Mouse (Mus musculus): ENCODE measurements at regions not wholly inside any gene's neighbourhood (a gene's known extent, or its start where the extent isn't known, plus 50 kb on each side); places are given as distances from the start of the nearest gene placed in this dataset.

DNA sequence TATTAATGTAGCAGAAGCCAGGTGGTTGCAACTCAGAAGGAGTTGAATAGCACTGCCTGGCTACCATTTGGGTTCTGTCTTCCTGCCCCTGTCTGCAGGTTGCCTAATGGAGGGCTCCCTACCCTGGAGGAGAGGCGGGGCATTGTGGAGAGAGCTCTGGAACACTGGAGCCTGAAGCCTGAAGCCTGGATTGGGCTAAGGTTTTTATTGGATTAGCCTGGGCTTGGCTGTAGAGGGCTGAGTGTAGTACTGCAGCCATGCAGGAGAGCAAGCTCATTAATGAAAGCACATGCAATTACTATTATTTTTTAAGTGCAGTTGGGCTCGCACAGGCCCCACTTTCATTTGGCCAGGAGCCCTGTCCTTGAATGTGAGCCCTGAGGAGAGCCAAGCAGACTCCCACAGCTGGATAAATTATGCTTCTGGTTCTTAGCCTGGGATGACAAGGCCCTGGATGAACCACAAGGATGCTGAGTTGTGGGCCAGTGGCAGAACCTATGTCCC lies 145.1 kb downstream of the Abhd5 start:
- no peaks in the 10 kb centered on the region for H3K9me3 ChIP-seq
- no peaks in the 10 kb centered on the region for H3K4me1 ChIP-seq
- H3K9ac ChIP-seq = no peak overlapping the region
- no peaks in the 10 kb centered on the region for H3K36me3 ChIP-seq
- no peak overlapping the region for H3K27ac ChIP-seq
- H3K27me3 ChIP-seq = no peaks in the 10 kb centered on the region
- ATAC-seq (ENCODE audit: insufficient number of reproducible peaks, insufficient read depth, low FRiP score, low TSS enrichment) = no peak
- 91% methylated on average over 2 of the region's 2 CpGs for WGBS
- no peak overlapping the region for H3K4me2 ChIP-seq (replicated peaks)
- no peak overlapping the region for H3K4me3 ChIP-seq

DNA sequence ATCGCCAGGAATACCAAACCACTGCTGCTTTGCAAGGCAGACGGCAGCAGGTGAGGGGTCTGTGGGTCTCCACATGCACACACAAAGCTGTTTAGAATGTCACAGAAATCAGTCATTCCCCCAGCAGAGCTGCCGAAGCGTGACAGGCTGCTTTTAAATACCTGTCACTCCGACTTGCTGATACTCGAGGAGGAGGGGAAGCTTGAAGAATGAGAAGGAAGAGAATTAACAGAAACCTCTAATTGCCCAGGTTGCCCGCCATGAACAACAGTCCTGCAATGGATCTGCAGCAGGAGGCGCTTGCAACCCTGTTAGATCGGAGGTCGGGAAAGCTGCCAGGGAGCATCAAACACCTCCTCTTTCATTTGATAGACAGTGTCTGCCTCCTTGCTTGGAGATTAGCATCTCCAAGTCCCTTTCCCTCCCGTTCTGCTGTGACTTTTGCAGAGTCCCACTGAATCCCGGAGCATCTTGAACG lies 150.5 kb downstream of the Abhd5 start:
- WGBS = 31% methylated on average over 13 of the region's 13 CpGs

DNA sequence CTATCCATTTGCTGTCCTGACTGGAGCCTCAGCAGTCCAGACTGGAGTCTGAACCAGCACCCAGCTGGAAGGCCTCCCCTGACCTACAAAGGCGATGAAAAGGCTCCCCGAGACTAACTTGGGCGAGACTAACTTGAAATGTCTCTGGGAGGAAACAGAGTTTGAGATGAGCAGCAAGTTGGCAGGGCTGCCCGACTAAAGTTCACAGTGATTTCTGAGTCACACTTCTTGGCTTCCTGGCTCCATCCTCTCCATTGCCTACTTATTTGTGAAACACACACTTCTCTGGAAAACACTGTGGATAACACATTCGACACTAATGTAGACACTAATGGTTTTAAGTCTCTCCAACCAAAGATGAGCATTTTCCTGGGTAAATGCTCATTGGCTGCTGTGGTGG lies 170.2 kb downstream of the Abhd5 start:
- Histone ChIP-seq H3K27ac (no peak overlapping the region), H3K36me3 (no peaks in the 10 kb centered on the region), H3K27me3 (no peaks in the 10 kb centered on the region), H3K4me2 (replicated peaks) (no peak overlapping the region), H3K9me3 (no peaks in the 10 kb centered on the region), H3K4me3 (no peak overlapping the region), H3K9ac (no peak overlapping the region), H3K4me1 (peaks cover 7% of the 10 kb centered on the region; the same call in 1 of the 2 replicates)
- ATAC-seq (ENCODE audit: insufficient number of reproducible peaks, insufficient read depth, low FRiP score, low TSS enrichment) = no peak
- WGBS = 74% methylated on average over 5 of the region's 5 CpGs

More for the DNA sequence above, 150.5 kb downstream of the Abhd5 start:
- no peaks in the 10 kb centered on the region for H3K9me3 ChIP-seq
- no peak overlapping the region for H3K4me2 ChIP-seq (replicated peaks)
- ATAC-seq (ENCODE audit: insufficient number of reproducible peaks, insufficient read depth, low FRiP score, low TSS enrichment) = no peak
- H3K27ac ChIP-seq = no peak overlapping the region
- H3K27me3 ChIP-seq = 0 out of 2 replicates have a peak, but pooled peaks cover 4% of the 10 kb centered on the region
- H3K36me3 ChIP-seq = no peaks in the 10 kb centered on the region
- H3K4me3 ChIP-seq = no peak overlapping the region
- 0 out of 2 replicates have a peak, but pooled peaks cover 5% of the 10 kb centered on the region for H3K4me1 ChIP-seq
- H3K9ac ChIP-seq = no peak overlapping the region

DNA sequence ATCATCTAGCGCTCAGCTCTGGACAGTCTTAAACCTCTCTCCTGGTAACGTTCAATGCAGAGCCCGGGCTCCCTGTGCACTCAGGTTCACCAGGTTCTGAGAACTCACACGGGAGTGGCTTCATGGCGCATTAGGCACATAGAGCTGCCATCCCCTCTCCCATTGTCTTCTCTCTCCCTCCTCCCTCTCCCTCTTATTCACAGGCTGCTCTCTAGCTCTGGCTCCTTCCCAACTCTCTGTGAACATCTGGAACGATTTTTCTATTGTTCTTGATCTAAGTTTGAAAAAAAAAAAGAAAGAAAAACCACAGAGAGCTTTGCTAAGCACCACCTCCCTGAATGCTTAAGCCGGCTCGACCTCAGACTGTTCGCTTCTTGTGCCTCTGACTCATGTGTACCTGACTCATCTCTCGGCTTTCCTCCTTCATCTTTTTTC lies 174.2 kb downstream of the Abhd5 start:
- Histone ChIP-seq H3K27me3 (no peaks in the 10 kb centered on the region), H3K9ac (no peak overlapping the region), H3K27ac (peak overlapping the region; percentile 25; the same call in 1 of the 2 replicates), H3K36me3 (no peaks in the 10 kb centered on the region), H3K4me2 (replicated peaks) (no peak overlapping the region), H3K9me3 (no peaks in the 10 kb centered on the region), H3K4me1 (peaks cover 7% of the 10 kb centered on the region; the same call in 1 of the 2 replicates), H3K4me3 (no peak overlapping the region)
- WGBS = 26% methylated on average over 10 of the region's 10 CpGs
- ATAC-seq (ENCODE audit: insufficient number of reproducible peaks, insufficient read depth, low FRiP score, low TSS enrichment) = 0 out of 2 replicates have a peak, but pooled peaks have one; percentile 52

DNA sequence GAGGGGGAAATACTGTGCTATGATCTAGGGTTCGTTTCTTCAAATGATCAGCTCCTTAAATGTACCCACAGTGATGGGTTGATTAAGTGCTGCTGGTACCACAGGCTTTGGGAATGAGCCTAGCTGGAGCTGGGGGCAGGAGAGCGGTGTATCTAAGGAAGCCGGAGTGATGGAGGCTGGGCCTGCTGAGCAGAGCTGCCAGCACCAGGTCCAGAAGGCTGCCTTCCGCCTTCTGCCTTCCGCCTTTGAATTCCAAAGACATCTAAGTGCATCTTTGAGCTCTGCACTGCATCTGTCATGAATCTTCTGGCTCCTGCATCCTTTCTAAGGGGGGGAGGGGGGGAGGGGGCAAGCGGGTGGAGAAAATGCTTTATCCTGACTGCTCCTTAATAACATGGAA lies 176.9 kb downstream of the Abhd5 start:
- no peaks in the 10 kb centered on the region for H3K27me3 ChIP-seq
- H3K9me3 ChIP-seq = no peaks in the 10 kb centered on the region
- H3K36me3 ChIP-seq = no peaks in the 10 kb centered on the region
- H3K27ac ChIP-seq = no peak overlapping the region
- H3K4me1 ChIP-seq = peaks cover 7% of the 10 kb centered on the region; the same call in 1 of the 2 replicates
- H3K4me3 ChIP-seq = no peak overlapping the region
- H3K9ac ChIP-seq = no peak overlapping the region
- 67% methylated on average over 6 of the region's 6 CpGs for WGBS
- no peak for ATAC-seq (ENCODE audit: insufficient number of reproducible peaks, insufficient read depth, low FRiP score, low TSS enrichment)
- H3K4me2 ChIP-seq (replicated peaks) = no peak overlapping the region

DNA sequence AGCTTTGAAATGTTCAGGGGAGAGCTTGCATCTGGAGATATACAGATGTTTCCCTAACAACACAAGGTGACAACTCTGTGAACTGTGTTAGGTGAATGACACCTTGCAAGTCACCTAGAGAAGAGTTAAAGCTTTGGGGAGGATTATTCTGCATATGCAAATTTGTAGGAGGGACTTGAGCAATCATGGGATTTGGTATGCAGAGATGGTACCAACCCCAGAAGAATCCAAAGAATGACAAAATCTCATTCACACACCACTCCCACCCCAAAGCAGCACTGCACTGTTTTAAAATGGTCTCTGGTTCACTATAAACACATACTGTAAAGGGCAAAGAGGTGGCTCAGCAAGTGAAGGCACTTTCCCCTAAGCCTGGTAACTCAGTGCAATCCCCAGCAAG lies 178.3 kb downstream of the Abhd5 start:
- no peak overlapping the region for H3K4me3 ChIP-seq
- no peaks in the 10 kb centered on the region for H3K36me3 ChIP-seq
- H3K27ac ChIP-seq = no peak overlapping the region
- peaks cover 15% of the 10 kb centered on the region for H3K4me1 ChIP-seq
- ATAC-seq (ENCODE audit: insufficient number of reproducible peaks, insufficient read depth, low FRiP score, low TSS enrichment) = no peak
- no peaks in the 10 kb centered on the region for H3K27me3 ChIP-seq
- no peak overlapping the region for H3K9ac ChIP-seq
- no peaks in the 10 kb centered on the region for H3K9me3 ChIP-seq
- no peak overlapping the region for H3K4me2 ChIP-seq (replicated peaks)

DNA sequence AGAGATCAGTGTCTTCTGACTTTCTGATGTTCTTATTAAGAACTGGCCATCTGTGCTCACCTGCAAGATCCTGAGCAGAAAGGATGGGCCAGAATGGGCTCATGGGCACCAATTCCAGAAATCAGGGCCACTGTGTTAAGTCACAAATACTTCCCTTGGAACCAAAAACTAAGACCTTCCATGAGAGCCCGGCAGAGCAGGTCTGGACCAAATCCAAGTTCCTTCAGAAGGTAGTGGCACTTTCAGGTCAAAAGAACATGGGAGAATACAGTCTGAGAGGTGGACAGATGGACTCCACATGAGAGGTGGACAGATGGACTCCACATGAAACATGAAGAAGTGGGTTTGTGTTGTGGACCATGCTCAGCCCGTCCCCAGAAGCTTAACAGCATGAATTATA lies 180.4 kb downstream of the Abhd5 start:
- WGBS = 83% methylated on average over 2 of the region's 2 CpGs
- H3K4me1 ChIP-seq = peaks cover 8% of the 10 kb centered on the region
- H3K4me2 ChIP-seq (replicated peaks) = no peak overlapping the region
- no peaks in the 10 kb centered on the region for H3K36me3 ChIP-seq
- no peak overlapping the region for H3K9ac ChIP-seq
- H3K27ac ChIP-seq = no peak overlapping the region
- H3K9me3 ChIP-seq = no peaks in the 10 kb centered on the region
- H3K4me3 ChIP-seq = no peak overlapping the region
- H3K27me3 ChIP-seq = no peaks in the 10 kb centered on the region
- no peak for ATAC-seq (ENCODE audit: insufficient number of reproducible peaks, insufficient read depth, low FRiP score, low TSS enrichment)

DNA sequence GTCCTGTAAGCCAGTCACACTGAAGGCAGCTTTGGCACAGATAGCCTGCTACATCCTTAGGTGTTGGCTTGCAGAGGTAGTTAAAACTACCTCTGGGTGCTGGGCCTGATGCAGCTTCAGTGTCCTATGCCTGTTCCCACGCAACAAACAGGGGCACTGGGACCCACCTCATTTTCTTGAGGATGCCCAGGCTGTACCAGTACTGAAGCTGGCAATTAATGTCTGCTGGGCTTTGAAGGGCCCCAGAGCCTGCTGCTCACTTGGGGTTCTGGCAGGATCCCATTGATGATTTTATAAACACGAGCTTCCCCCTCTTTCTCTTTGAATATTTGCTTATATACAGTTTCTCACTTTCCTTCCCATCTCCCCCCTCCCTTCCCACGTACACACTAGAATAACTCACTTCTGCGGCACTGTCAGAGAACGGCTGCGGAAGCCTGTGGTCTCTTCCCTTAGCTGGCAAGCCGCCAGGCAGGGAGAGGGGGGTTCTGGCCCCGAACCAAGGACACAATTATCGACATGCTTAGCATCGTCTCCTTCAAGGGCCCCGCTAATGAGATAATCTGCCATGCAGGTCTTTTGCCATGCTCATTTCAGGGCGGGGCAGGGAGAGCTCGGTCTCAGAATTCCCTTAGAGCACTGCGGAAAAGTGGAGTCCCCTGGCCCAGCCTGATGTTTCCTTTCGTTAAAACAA lies 182.9 kb downstream of the Abhd5 start:
- Histone ChIP-seq H3K9ac (no peak overlapping the region), H3K36me3 (no peaks in the 10 kb centered on the region), H3K4me2 (replicated peaks) (no peak overlapping the region), H3K27ac (no peak overlapping the region), H3K4me3 (no peak overlapping the region), H3K27me3 (no peaks in the 10 kb centered on the region), H3K4me1 (peaks cover 8% of the 10 kb centered on the region), H3K9me3 (no peaks in the 10 kb centered on the region)
- ATAC-seq (ENCODE audit: insufficient number of reproducible peaks, insufficient read depth, low FRiP score, low TSS enrichment) = no peak
- WGBS = 38% methylated on average over 15 of the region's 15 CpGs

DNA sequence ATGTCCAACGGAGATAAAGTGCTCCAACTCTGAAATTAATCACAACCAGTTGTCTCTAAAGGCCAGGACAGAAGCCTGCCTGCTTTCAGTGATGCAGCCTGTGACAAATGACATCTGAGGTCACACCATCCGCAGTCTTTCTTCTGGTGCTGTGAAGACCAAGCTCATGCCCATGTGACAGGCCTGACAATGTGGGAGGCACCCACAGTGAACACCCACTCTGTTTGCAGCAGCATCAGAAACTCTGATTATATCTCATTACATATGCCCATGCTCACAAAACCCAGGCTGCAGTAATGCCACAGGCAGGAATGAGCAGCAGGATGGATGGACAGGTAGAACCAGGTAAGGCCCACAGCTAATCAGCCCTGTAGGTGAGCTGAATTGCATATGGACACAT lies 183.6 kb downstream of the Abhd5 start:
- Histone ChIP-seq H3K9me3 (no peaks in the 10 kb centered on the region), H3K27me3 (no peaks in the 10 kb centered on the region), H3K27ac (no peak overlapping the region), H3K9ac (no peak overlapping the region), H3K4me3 (no peak overlapping the region), H3K36me3 (no peaks in the 10 kb centered on the region), H3K4me2 (replicated peaks) (no peak overlapping the region), H3K4me1 (peaks cover 8% of the 10 kb centered on the region)
- no peak for ATAC-seq (ENCODE audit: insufficient number of reproducible peaks, insufficient read depth, low FRiP score, low TSS enrichment)
- whole genome bisulfite sequencing = 62% methylated on average over 2 of the region's 2 CpGs

DNA sequence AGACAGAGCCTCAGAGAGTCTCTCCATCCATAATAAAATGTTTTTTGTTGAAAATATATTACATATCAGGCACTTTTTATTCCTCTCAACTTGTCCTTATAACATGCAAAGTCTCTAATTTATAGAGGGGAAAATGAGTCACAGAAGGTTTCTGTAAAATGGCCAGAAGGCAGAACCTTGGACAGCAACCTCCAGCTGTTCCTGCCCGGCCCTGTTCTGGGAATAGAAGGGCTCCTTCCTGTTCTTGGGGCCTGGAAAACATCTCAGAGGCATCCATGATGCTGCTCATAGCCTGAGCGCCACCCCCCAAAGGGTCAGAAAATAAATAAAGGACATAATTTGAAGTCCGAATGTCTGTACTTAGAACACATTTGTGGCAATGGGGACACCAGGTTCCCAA lies 188.7 kb downstream of the Abhd5 start:
- Histone ChIP-seq H3K4me3 (no peak overlapping the region), H3K27me3 (no peaks in the 10 kb centered on the region), H3K9me3 (no peaks in the 10 kb centered on the region), H3K4me1 (no peaks in the 10 kb centered on the region), H3K36me3 (no peaks in the 10 kb centered on the region), H3K9ac (no peak overlapping the region), H3K4me2 (replicated peaks) (no peak overlapping the region), H3K27ac (no peak overlapping the region)
- no peak for ATAC-seq (ENCODE audit: insufficient number of reproducible peaks, insufficient read depth, low FRiP score, low TSS enrichment)
- 46% methylated on average over 3 of the region's 3 CpGs for WGBS

DNA sequence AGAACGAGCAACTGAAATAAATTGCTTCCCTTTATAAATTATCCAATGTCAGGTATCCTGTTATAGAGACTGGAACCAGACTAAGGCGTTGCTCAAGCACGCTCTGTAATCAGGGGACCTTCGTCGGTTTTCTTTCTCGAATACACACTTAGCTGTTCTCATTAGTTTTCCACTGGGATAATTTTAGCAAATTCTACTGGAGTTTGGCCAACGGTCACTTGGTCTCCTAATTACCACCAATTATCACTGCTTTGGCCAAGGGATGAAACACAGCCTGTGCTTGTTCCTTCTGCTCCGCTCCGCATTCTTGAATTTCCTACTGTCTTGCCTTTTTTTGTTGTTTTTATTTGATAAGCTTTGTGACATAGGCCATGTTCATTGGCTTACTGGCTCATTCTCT lies 191.1 kb upstream of the Topaz1 start:
- Histone ChIP-seq H3K9me3 (no peaks in the 10 kb centered on the region), H3K4me2 (replicated peaks) (no peak overlapping the region), H3K9ac (no peak overlapping the region), H3K27me3 (no peaks in the 10 kb centered on the region), H3K4me1 (no peaks in the 10 kb centered on the region), H3K36me3 (no peaks in the 10 kb centered on the region), H3K4me3 (no peak overlapping the region), H3K27ac (no peak overlapping the region)
- no peak for ATAC-seq (ENCODE audit: insufficient number of reproducible peaks, insufficient read depth, low FRiP score, low TSS enrichment)
- WGBS = 71% methylated on average over 9 of the region's 9 CpGs

DNA sequence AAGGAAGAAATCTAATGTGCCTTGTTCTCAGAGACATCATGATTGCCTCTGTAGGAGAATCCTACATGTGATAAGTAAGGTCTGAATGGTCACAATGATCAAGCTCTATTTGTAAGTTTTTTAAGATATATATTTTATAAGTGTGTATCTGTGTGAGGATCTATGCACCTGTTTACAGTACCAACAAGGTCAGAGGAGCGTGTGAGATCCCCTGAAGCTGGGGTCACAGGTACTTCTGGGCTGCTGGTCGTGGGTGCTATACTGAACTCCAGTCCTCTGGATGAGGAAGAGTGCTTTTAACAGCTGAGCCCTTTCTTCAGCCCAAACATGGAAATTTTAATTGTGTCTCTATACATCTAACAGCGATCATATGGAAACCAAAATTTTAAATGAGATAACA lies 181.1 kb upstream of the Topaz1 start:
- Histone ChIP-seq H3K4me2 (replicated peaks) (no peak overlapping the region), H3K36me3 (no peaks in the 10 kb centered on the region), H3K9me3 (no peaks in the 10 kb centered on the region), H3K27ac (no peak overlapping the region), H3K4me3 (no peak overlapping the region), H3K9ac (no peak overlapping the region), H3K27me3 (peaks cover 46% of the 10 kb centered on the region), H3K4me1 (peaks cover 16% of the 10 kb centered on the region)
- no peak for ATAC-seq (ENCODE audit: insufficient number of reproducible peaks, insufficient read depth, low FRiP score, low TSS enrichment)
- 81% methylated on average over 3 of the region's 3 CpGs for whole genome bisulfite sequencing
